Comparison of ENCODE assay signal across 8 mouse cellular contexts in genomic region chr13:9882362-9883282, GRCm38 (mm10).
DNase-seq lines count a peak whose midpoint lies in the region; TF ChIP-seq lines count a peak whose summit lies in the region.

No protein-coding gene starts in this region.

- no peak for TF ChIP-seq POLR2A in lung, adult 2 months (IDR thresholded peaks at IDR 0.05; ENCODE audit: borderline replicate concordance, extremely low read depth, low read depth, low read length)

- H3K4me1 ChIP-seq in lung, adult 2 months (ENCODE audit: control insufficient read depth, insufficient read depth, low read length) = peaks cover 7% of the 10 kb centered on the region

- H3K4me3 ChIP-seq in lung, adult 2 months (replicated peaks; ENCODE audit: extremely low read depth, low read depth, low read length) = no peak overlapping the region

- TF ChIP-seq CTCF in lung, adult 2 months (IDR thresholded peaks at IDR 0.05; ENCODE audit: insufficient read depth, low read length) = peak; percentile 55

- 44% methylated on average over 15 of the region's 15 CpGs for WGBS in large intestine, adult 2 months
- WGBS in lung, adult 2 months = 37% methylated on average over 15 of the region's 15 CpGs

- intact Hi-C loops in heart, postnatal 36 days (cut with DNase I) = loop anchor here (1.0 to 10.0 kb wide), 4 partner anchors 461 to 1685 kb away; no protein-coding TSS in a partner anchor

- DNase-seq in Muller cell, postnatal 12 days (ENCODE audit: inconsistent ontology term) = peak; percentile 79
- DNase-seq in cerebellum, adult 18-20 months = peak; percentile 43 to 54
- DNase-seq in forelimb bud, embryonic 11.5 days (ENCODE audit: low read depth, low spot score) = peak; percentile 71
- DNase-seq in heart, postnatal 36 days = peak; percentile 66 to 69
- peak; percentile 22 for DNase-seq in large intestine, adult 2 months (ENCODE audit: low read depth, low spot score)
- peak; percentile 58 for DNase-seq in lung, adult 2 months
- DNase-seq in ovary, adult 18-20 months (ENCODE audit: low spot score) = peak; percentile 55
- peak; percentile 69 for DNase-seq in thymus, postnatal 4 days

Comparison
In these comparisons a context has a peak if more than half of its experiments do, and no peak if none do; other contexts are left out.
1. DNase-seq: peak in every context shown above with its lines; median percentile 79 in Muller cell, postnatal 12 days; 71 in forelimb bud, embryonic 11.5 days; 69 in thymus, postnatal 4 days; 68 in heart, postnatal 36 days; 58 in lung, adult 2 months; 55 in ovary, adult 18-20 months; 48 in cerebellum, adult 18-20 months; 22 in large intestine, adult 2 months.